Mouse (Mus musculus) intestine, embryonic 16.5 days (tissue): ENCODE measurements around the gene Atrnl1. TPM values are rescaled to one million over a fixed set of nuclear protein-coding genes. Genes with fewer than 3 reads are reported as not detected.

Experiments used
- ATAC-seq: fragments of 200-750 bp; cut with Nextera tagmentation; 2 replicates; pipeline ENCODE4 v1.8.0; 2017; ENCODE audit warnings: moderate TSS enrichment, moderate library complexity
- H3K27ac ChIP-seq: fragments of 300-500 bp; sonication (generic); 2 replicates; pipeline ENCODE4 v1.5.1; 2014; ENCODE audit warnings: mild to moderate bottlenecking, low read length
- H3K27me3 ChIP-seq: fragments of 300-500 bp; sonication (generic); replicated peaks from 2 replicates; pipeline ENCODE4 v1.6.1; 2014; ENCODE audit warnings: low read length, control low read depth, mixed read lengths; ENCODE audit not compliant: control insufficient read depth, insufficient read depth
- H3K36me3 ChIP-seq: fragments of 300-500 bp; sonication (generic); 2 replicates; pipeline ENCODE4 v1.6.1; 2014; ENCODE audit warnings: low read length, control low read depth; ENCODE audit not compliant: control insufficient read depth, insufficient read depth
- H3K4me1 ChIP-seq: fragments of 300-500 bp; sonication (generic); 2 replicates; pipeline ENCODE4 v1.6.1; 2014; ENCODE audit warnings: low read length, control low read depth, mixed read lengths; ENCODE audit not compliant: control insufficient read depth, insufficient read depth
- H3K4me2 ChIP-seq: fragments of 300-500 bp; sonication (generic); 2 replicates; pipeline ENCODE4 v1.6.1; 2014; ENCODE audit warnings: low read depth, low read length, control low read depth
- H3K4me3 ChIP-seq: fragments of 300-500 bp; sonication (generic); 2 replicates; pipeline ENCODE4 v1.5.1; 2014; ENCODE audit warnings: mild to moderate bottlenecking, low read length
- H3K9ac ChIP-seq: fragments of 300-500 bp; sonication (generic); 2 replicates; pipeline ENCODE4 v1.6.1; 2014; ENCODE audit warnings: low read depth, low read length
- H3K9me3 ChIP-seq: fragments of 300-500 bp; sonication (generic); 2 replicates; pipeline ENCODE4 v1.6.1; 2016; ENCODE audit warnings: low read length, control low read depth; ENCODE audit not compliant: control insufficient read depth
- WGBS: fragments of 180-500 bp; shearing (Covaris S2); extraction: QIAGEN DNeasy Blood & Tissue Kit; methylation state at CpG from one replicate; pipeline ENCODE4 v1.1.7; 2014; 5-methylcytosine and 5-hydroxymethylcytosine counted together
- polyA plus RNA-seq: library from polyadenylated mRNA; unstranded; fragments of >200 nt; fragmentation: Nextera tagmentation; extraction: Ambion mirVana; gene quantifications from 2 replicates; pipeline ENCODE4 v1.2.1, GENCODE M21; 2015

Atrnl1 gene
- polyA plus RNA-seq, 1 experiment from 2014 or later: 2.8 TPM

- Histone ChIP-seq H3K9ac (no peak overlapping the region), H3K4me3 (no peak overlapping the region), H3K36me3 (no peaks in the 10 kb centered on the region), H3K27me3 (no peaks in the 10 kb centered on the region), H3K4me2 (no peak overlapping the region), H3K4me1 (no peaks in the 10 kb centered on the region), H3K9me3 (no peaks in the 10 kb centered on the region), H3K27ac (no peak overlapping the region)
- no peak for ATAC-seq
- 95% methylated on average over 3 of the region's 3 CpGs for WGBS
These were observed 343.3 kb downstream of the Atrnl1 start for GRCm38 (mm10) chr19:57954131-57954530.

GRCm38 (mm10) chr19:57956459-57956858, 345.6 kb downstream of the Atrnl1 start:
- WGBS: 87% methylated on average over 3 of the region's 3 CpGs
- Histone ChIP-seq H3K4me2 (no peak overlapping the region), H3K9me3 (no peaks in the 10 kb centered on the region), H3K4me3 (no peak overlapping the region), H3K4me1 (no peaks in the 10 kb centered on the region), H3K9ac (no peak overlapping the region), H3K27ac (no peak overlapping the region), H3K36me3 (no peaks in the 10 kb centered on the region), H3K27me3 (no peaks in the 10 kb centered on the region)
- no peak for ATAC-seq

GRCm38 (mm10) chr19:57957363-57957762, 346.5 kb downstream of the Atrnl1 start:
- 0 out of 2 replicates have a peak, but pooled peaks cover under 1% of the 10 kb centered on the region for H3K4me1 ChIP-seq
- ATAC-seq: no peak

GRCm38 (mm10) chr19:57958154-57958553, 347.3 kb downstream of the Atrnl1 start:
- Histone ChIP-seq H3K9me3 (no peaks in the 10 kb centered on the region), H3K4me2 (no peak overlapping the region), H3K4me1 (peaks cover 3% of the 10 kb centered on the region; the same call in 1 of the 2 replicates), H3K36me3 (no peaks in the 10 kb centered on the region), H3K9ac (no peak overlapping the region), H3K27me3 (no peaks in the 10 kb centered on the region), H3K27ac (no peak overlapping the region), H3K4me3 (no peak overlapping the region)
- ATAC-seq: no peak

More at GRCm38 (mm10) chr19:57957363-57957762, 346.5 kb downstream of the Atrnl1 start:
- Histone ChIP-seq H3K27me3 (no peaks in the 10 kb centered on the region), H3K4me2 (no peak overlapping the region), H3K36me3 (no peaks in the 10 kb centered on the region), H3K9me3 (no peaks in the 10 kb centered on the region), H3K9ac (no peak overlapping the region), H3K27ac (no peak overlapping the region), H3K4me3 (no peak overlapping the region)
- 91% methylated on average over 3 of the region's 3 CpGs for whole genome bisulfite sequencing

- H3K4me1 ChIP-seq: peaks cover 3% of the 10 kb centered on the region; the same call in 1 of the 2 replicates
- H3K4me2 ChIP-seq: no peak overlapping the region
- WGBS: 84% methylated on average over 5 of the region's 5 CpGs
- H3K4me3 ChIP-seq: no peak overlapping the region
- H3K9ac ChIP-seq: no peak overlapping the region
- no peak for ATAC-seq
- H3K36me3 ChIP-seq: no peaks in the 10 kb centered on the region
- no peak overlapping the region for H3K27ac ChIP-seq
- no peaks in the 10 kb centered on the region for H3K27me3 ChIP-seq
- no peaks in the 10 kb centered on the region for H3K9me3 ChIP-seq
These were observed 347.9 kb downstream of the Atrnl1 start for GRCm38 (mm10) chr19:57958726-57959125.

GRCm38 (mm10) chr19:57961321-57961720, 350.5 kb downstream of the Atrnl1 start:
- Histone ChIP-seq H3K9me3 (no peaks in the 10 kb centered on the region), H3K4me1 (peaks cover 3% of the 10 kb centered on the region; the same call in 1 of the 2 replicates), H3K9ac (no peak overlapping the region), H3K4me3 (no peak overlapping the region), H3K27me3 (no peaks in the 10 kb centered on the region), H3K4me2 (no peak overlapping the region), H3K27ac (no peak overlapping the region), H3K36me3 (no peaks in the 10 kb centered on the region)
- 72% methylated on average over 3 of the region's 3 CpGs for WGBS
- no peak for ATAC-seq

- WGBS: 80% methylated on average over 16 of the region's 16 CpGs
These were observed 351.2 kb downstream of the Atrnl1 start for GRCm38 (mm10) chr19:57961738-57962640.

GRCm38 (mm10) chr19:57963874-57964273, 353.0 kb downstream of the Atrnl1 start:
- 85% methylated on average over 6 of the region's 6 CpGs for WGBS
- Histone ChIP-seq H3K27ac (no peak overlapping the region), H3K9me3 (no peaks in the 10 kb centered on the region), H3K27me3 (no peaks in the 10 kb centered on the region), H3K4me2 (no peak overlapping the region), H3K4me3 (no peak overlapping the region), H3K36me3 (no peaks in the 10 kb centered on the region), H3K9ac (no peak overlapping the region), H3K4me1 (peaks cover 3% of the 10 kb centered on the region; the same call in 1 of the 2 replicates)
- no peak for ATAC-seq

More at GRCm38 (mm10) chr19:57961738-57962640, 351.2 kb downstream of the Atrnl1 start:
- H3K27me3 ChIP-seq: no peaks in the 10 kb centered on the region
- no peaks in the 10 kb centered on the region for H3K9me3 ChIP-seq
- no peak overlapping the region for H3K27ac ChIP-seq
- ATAC-seq: peak; percentile 63
- no peak overlapping the region for H3K4me2 ChIP-seq
- H3K36me3 ChIP-seq: no peaks in the 10 kb centered on the region
- no peak overlapping the region for H3K4me3 ChIP-seq
- H3K9ac ChIP-seq: no peak overlapping the region
- peaks cover 3% of the 10 kb centered on the region; the same call in 1 of the 2 replicates for H3K4me1 ChIP-seq

- H3K9ac ChIP-seq: no peak overlapping the region
- H3K27me3 ChIP-seq: no peaks in the 10 kb centered on the region
- ATAC-seq: no peak
- no peaks in the 10 kb centered on the region for H3K9me3 ChIP-seq
- 91% methylated on average over 7 of the region's 7 CpGs for whole genome bisulfite sequencing
- no peaks in the 10 kb centered on the region for H3K36me3 ChIP-seq
- no peak overlapping the region for H3K4me3 ChIP-seq
- H3K4me1 ChIP-seq: no peaks in the 10 kb centered on the region
- no peak overlapping the region for H3K27ac ChIP-seq
- no peak overlapping the region for H3K4me2 ChIP-seq
These were observed 358.9 kb downstream of the Atrnl1 start for GRCm38 (mm10) chr19:57969766-57970165.
